Mouse (Mus musculus) common myeloid progenitor, adult 5-6 weeks (primary cell): ENCODE data around the gene Gipc1. TPM values are rescaled to one million over a fixed set of nuclear protein-coding genes. Genes with fewer than 3 reads are reported as not detected.

Experiments used
- ATAC-seq: replicated peaks from 2 replicates; pipeline ENCODE4 v1.8.0; 2016; ENCODE audit warnings: low read depth, mild to moderate bottlenecking, moderate TSS enrichment, inconsistent platforms; ENCODE audit not compliant: poor library complexity, severe bottlenecking
- total RNA-seq: library from RNA; stranded (forward); fragments of 200-1000, 187-1606 nt; gene quantifications from 2 replicates; pipeline ENCODE4 v1.2.3, GENCODE M21; 2017

The Gipc1 gene
- total RNA-seq, 1 experiment from 2014 or later, result 18.5 TPM

DNA sequence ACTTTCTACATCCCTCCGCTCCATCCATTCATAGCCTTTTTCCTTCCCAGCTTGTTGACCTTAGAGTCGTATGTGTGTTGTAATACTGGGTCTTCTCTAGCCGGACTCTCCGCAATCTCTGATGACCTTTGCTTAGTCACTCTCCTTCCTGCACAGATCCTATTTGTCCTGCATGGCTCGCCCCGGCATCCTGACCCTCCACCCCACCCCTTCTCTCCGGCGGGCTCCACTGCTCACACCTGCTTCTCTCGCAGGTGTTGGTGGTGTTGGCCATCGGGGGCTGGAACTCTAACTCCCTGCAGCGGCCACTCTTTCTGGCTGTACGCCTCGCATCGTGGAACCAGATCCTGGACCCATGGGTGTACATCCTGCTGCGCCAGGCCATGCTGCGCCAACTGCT, 16.5 kb downstream of the Gipc1 start:
- no peak for ATAC-seq

DNA sequence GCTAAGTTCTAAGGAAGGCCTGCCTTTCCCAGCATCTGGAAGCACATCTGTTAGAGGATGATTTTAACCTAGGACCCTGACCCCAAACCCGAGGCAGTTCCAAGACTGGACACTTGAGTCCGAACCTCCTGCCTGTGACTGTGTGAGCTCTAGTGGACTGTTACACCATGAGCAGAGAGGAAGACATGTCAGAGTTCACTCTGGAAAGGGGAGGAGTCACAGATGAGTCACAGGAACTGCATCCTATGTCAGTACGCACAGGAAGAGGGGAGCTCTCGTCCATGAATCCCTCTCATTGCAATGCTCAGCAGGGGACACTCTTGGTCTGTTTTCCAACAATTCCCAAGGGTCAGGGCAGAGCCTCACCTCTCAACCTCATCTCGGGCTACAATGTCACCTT, 20.5 kb downstream of the Gipc1 start:
- ATAC-seq, result no peak

DNA sequence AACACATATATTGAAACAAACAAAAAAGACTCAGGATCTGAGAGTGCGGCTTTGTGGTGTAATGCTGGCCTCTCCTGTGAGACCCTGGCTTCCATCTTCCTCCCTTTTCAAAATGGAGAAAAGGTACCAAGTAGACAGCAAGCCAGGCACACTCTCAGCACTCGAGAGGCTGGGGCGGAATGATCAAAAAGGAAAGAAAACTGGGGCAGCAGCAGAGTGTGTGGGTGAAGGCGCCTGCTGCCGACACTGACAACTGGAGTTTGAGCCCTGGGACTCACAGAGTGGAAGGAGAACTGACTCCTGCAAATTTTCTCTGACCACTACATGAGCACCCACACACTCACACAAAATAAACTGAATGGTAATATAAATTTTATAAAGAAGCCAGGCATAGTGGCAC, 22.0 kb downstream of the Gipc1 start:
- no peak for ATAC-seq

DNA sequence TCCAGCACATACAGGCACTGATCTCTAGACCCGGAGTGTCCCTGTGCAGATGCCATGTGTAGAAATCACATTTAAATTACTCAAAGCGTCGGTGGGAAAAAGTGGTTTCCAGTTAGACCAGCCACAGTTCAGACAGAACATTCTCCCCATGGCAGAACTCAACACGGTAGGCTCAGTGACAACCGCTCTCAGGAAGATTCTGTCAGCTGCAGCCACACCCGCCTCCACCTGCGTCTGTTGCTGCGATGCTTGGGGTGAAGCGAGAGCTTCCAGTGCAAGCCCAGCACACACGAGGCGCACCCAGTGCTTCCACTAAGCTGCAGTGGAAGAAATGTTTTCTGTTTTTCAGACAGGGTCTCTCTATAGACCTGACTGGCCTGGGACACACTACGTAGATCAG, 27.4 kb downstream of the Gipc1 start:
- ATAC-seq, result no peak

DNA sequence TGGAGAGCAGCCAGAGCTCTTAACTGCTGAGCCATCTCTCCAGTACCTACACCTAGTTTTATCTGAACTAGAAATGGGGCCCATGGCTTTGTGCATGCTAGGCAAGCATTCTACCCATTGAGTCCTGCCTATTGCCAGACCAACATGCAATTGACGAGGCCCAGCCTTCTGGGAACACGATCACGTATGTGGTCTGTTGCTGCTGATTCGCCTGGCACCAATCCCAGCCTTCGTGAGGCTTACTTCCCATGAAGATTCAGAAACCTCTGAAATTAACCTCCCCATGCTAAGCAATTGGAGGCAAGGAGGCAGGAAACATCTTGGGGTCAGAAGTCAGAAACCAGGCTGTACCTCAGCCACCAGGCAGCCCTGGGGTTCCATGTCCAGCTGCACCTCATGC, 28.1 kb downstream of the Gipc1 start:
- no peak for ATAC-seq

DNA sequence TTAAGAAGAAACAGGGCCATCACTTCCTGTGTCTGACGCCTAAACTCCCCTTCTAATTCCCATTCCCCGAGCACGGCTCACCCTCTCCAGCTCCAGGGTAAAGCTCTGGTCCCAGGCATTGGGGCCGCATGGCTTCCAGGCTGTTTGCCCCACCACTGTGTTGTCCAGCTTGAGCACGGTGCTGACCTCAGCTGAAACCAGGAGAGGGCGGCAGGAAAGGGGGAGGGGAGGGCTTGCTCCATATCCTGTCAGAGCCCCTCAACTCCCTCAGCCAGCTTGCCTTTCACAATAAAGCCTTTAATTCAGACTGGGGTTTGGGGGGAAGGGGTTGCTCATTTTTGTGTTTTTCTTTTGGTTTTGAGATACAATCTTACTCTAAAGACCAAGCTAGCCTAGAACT, 28.6 kb downstream of the Gipc1 start:
- ATAC-seq, result no peak

DNA sequence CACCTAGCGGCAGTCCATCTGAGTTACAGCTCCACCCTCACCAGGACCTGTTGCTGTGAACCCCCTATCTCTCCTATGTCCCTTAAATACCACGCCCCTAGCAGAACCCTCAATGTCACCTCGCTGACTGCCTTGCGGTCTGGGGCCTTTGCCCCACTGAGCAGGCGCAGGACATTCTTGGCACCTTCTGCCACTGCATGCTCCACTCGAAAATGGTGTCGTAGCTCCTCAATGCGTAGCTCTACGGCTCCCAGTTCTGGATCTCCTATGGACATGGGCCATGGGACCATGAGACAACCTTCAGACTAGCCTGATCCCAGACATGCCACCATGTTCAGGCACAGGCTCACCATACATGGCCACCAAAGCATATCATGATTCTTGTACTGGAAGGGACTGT, 32.0 kb downstream of the Gipc1 start:
- ATAC-seq, result no peak

DNA sequence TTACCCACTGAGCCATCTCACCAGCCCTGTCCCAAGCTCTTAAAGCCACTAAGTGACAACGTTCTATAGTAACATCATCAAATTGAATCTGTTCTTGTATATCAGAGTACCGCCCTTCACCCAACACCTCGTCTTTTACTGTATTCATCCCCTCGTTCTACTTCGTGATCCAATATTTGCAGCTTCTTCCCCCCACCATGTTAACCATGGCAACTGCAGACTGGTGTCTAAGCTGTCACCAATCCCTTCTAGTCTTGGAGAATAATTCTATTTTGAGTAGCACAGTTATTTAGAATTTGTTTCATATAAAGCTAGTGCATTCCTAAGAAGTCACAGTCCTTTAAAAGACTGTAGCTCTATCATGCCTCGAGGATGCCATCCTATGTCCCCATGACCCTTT, 36.8 kb downstream of the Gipc1 start:
- ATAC-seq, result no peak

DNA sequence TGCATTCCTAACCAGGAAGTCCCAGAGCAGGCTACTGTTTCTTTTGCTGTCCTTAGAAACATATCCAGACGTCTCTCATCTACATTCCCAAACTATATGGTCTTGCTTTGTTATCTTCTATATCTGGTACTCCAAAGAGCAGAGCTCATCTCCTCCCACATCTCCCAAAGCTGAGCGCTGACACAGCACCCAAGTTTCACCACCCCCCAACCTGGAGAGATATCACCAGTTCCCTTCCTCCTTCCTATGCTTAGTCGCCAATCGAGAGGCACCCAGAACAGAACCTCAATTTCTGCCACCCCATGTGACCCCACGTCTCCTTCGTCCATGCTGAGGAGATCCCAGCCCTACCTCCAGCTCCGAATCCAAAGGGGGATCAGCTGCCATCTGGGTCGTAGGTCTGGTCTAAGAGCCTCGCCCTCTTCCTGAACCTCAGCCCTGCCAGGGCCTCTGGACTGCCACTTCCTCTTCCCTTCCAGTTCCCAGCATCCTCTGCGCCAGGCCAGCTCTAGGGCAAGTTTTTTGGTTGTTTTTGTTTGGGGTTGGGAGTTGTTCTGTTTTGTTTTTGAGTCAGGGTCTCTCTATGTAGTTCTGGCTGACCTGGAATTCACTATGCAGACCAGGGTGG, 41.2 kb downstream of the Gipc1 start:
- ATAC-seq, result peak; percentile 48

DNA sequence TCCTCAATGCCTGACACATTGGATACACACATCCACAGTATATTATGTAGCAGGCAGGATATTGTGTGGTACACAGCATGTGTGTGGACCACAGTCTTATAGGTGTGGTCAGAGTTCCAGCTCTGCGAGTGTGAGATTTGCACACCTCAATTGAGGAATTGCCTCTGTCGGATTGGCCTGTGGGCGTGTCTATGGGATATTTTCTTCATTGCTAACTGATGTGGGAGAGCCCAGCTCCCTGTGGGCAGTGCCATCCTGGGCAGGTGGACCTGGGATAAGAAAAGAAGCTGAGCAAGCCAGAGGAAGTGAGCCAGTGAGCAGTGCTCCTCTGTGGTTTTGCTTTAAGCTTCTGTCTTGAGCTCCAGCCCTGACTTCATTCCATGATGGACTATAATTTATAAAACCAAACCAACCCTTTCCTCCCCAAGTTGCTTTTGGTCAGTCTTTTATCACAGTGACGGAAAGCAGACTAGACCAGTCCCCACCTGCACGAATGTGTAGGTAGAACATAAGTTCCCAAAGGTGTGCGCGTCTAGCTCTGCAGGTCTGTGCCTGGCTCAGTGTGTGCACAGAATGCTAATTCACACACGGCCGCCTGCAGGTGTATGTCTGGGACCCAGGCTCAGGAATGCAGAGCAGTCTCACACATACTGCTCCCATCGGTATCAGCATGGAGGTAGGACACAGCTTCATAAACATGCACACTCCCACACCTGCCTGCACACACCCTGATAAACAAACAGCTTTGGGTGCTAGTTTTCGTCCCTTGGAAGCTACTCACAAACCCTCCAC, 42.1 kb downstream of the Gipc1 start:
- no peak for ATAC-seq

DNA sequence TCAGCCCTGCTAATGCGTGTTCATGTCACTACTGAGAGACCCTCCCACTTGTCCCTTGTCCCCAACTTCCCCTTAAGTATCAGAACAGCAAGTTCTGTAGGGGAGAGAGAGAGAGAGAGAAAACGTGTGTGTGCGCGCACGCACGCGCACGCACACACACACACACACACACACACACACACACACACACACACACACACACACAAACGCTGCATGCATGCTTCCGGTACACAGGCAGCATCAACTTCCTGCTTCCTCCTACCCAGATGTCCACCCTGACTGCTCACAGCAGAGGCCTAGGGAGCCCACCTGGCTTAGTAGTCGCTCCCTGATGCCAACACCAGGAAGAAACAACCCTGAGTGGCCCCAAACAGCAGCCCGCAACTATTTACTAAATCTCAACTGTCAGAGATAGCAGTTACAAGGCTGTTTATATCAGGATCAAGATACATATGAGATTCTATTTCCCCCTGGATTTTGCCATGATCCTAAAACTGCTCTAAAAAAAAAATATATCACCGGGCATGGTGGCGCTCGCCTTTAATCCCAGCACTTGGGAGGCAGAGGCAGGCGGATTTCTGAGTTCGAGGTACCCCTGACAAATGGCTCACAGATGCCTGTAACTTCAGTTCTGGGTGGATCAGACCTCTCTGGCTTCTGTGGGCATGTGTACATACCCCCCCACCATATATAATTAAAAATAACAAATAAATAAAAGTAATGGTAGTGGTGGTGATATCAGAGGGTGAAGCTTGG, 43.1 kb downstream of the Gipc1 start:
- ATAC-seq, result peak; percentile 23; the same call in 1 of the 2 replicates

DNA sequence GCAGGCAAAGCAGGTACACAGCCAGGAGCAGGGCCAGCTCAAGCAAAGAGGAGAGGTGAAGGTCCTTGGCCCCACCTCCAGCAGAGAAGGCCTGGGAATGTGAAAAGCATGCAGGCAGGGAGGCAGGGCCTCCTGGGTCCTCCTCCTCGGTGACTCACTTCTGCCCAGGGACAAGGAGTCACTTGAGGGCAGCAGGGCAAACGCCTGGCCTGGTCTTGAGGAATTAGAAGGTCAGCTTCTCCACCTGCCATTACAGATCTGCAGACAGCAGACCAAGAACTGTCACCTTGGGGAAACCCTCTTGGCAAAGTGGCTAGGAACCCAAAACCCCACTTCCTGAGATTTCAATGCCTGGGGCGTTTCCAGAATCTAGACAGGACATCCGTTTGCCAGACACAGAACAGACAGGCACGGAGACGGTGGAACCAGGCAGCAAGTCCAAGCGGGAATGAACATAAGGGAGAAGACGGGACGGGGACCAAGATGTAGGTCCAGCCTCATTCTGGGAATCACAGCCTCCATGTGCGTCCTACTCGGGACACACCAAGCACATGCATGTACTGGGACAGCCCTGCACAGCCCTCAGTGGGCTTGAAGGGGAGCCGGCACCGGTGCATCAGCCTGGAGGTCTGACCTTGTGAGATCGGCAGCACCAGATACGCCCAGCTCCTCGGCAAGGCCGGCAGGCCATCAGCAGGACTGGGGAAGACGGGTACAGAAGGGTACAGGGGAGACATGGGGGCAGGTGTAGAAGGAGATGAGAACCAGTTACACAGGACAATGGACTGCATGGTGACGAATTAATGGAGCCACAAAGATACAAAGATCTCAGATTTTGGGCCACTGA, 45.1 kb downstream of the Gipc1 start:
- ATAC-seq, result peak; percentile 4; the same call in 1 of the 2 replicates

DNA sequence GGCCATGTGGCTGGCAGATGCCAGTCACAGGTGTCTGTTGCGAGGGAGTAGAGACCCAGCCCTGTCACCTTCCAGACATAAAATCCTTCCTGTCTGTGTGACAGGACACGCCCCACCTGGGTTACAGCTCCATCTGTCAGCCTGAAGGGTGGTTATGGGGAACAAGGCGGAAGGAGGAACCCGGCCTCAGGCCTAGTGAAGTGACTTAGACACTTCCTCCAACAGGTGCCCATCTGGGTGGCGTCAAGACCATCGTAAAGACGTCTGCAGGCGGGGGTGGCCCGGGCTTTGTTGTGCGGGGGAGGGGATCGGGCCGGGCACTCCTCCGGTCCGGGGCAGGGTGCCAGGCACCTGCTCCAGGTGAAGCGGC, 45.8 kb downstream of the Gipc1 start:
- ATAC-seq, result peak; percentile 55

DNA sequence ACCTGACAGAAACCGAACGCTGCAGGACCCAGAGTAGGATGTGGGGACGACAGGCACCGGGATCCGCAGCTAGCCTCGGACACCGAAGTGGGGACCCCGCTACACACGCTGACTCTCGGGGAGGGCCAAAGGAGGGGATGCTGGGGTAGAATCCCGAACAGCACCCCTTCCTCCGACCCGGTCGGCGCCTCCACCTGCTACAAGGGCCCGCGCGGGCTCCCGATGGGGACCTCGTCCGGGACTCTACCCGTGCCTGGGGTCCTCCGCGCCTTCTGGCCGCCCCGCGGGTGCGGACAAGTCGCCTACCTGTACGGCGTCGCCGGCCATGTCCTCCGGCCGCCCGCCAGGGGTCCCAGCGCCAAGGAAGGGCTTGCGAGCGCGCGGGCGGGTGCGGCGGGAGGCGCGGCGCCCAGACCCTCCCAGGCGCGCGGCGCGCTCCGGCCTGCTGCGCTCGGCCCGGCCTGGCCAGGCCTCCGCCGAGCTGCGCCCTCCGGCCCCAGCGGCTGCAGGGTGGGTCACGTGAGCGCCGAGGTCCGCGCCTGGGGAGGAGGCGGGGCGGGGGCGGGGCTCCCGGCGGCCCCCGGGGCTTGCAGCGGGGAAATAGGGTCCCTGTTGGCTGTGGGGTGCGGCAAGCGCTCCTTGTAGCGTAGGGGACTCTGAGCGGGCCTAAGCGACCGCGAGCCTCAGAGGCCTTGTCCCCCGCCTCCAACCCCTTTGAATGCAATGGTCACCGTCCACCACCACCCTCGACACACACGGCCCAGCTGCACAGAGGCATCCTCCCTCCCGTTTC, 46.4 kb downstream of the Gipc1 start, which contains the start of gene Pkn1:
Pkn1 (minus strand) TSS at position 519 of the 793 bp plus-strand sequence.
- peak; percentile 44 for ATAC-seq

DNA sequence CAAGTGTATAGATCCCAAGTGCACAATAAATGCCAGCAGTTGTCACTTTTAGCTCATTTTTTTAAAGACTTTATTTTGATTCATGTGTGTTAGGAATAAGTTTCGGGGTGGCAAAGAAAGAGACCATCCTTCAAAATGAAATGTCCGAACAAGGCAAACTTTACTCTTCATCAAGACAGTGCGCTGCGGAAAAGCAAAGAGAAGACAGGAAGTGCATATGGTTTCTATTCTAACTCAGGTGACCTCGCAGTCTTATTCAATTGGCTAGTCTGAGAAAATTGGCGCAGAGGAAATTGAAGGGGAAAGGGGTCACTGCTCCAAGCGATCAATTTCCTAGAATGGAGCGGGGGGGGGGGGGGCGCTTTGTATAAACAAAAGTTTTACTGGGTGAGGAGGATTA, 47.1 kb downstream of the Gipc1 start:
- ATAC-seq, result no peak

DNA sequence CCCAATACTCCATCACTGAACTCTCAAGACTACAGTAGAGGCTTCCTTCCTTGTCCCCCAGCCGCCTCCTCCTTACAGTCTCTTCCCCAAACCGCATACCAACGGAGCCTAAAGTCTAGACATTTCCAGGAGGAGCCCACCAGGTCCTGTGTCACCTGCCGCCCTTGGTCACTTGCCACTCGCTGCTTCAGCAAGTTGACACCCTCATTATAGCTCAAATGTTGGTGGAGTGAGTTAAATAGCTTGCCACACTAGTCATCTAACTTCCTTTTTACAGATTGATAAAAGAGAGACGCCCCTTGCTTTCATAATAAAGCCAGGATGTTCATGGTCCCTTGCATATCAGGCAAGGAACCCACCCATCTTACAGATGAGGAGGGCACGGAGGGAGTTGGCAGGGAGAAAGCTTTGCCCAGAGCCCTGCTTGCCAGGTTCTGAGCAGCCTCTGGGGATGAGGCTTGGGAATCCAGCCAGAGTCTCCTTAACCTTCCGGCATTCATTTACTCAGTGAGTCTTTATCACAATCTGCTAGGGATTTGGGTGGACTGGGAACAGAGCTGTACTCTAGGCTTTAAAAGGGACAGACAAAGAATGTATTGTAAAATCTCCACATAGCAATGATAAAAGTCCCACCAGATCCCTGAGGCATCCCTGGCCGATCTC, 48.1 kb downstream of the Gipc1 start:
- no peak for ATAC-seq

DNA sequence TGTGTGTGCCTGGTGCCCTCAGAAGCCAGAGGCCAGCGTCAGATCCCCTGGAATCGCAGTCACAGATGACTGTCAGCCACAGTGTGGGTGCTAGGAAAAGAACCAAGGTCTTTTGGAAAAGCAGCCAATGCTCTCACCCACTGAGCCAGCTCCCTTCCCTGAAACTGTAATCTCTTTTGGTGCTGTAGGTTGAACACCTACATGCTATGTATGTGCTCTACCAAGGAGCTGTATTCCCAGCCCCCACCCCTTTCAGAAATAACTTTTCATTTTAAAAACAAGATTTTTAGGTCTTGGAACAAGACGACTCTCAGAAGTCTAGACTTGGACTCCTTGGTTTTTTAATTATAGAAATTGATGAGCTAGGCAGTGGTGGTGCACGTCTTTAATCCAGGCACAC, 50.9 kb downstream of the Gipc1 start:
- ATAC-seq, result no peak

DNA sequence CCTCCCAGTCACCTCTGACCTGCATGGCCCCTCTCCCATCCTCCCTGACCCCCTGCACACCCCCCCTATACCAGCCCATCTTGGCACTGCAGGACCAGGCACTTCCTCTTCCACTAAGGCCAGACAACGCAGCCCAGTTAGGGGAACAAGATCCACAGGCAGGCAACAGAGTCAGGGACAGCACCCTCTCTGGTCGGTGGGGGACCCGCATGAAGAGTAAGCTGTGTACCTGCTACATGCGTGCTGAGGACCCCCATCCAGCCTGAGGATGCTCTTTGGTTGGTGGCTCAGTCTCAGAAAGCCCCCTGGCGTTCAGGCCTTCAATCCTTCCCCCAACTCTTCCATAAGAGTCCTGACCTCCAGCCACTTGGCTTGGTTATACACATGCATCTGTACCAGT, 53.9 kb downstream of the Gipc1 start:
- no peak for ATAC-seq

DNA sequence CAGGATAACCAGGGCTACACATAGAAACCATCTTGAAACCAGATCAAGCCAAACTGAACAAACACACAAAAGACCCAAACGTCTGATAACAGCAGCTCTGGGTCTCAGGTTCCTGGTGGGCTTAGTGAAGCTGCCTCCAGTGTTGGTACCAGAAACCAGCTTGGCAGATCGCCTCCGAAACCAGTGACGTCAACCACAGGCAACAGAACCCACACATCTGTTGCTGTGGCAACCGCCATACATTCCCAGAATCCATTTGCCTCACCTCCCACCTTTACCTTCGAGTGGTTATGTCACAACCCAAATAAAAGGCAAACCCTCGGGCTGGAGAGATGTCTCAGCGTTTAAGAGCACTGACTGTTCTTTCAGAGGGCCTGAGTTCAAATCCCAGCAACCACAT, 55.1 kb downstream of the Gipc1 start:
- no peak for ATAC-seq
